In genomic region chr13:73505686-73506467, GRCm38 (mm10) we compare ENCODE assay signal across 8 mouse cellular contexts. TPM values are rescaled to one million over a fixed set of nuclear protein-coding genes. Genes with fewer than 3 reads are reported as not detected.
DNase-seq lines count a peak whose midpoint lies in the region; ATAC-seq and TF ChIP-seq lines count a peak whose summit lies in the region.

No protein-coding gene starts in this region.

- TF ChIP-seq POLR2A in kidney, adult 2 months (IDR thresholded peaks at IDR 0.05; ENCODE audit: low read depth, low read length), result no peak

- no peaks in the 10 kb centered on the region for H3K36me3 ChIP-seq in kidney, adult 2 months (ENCODE audit: control insufficient read depth, insufficient read depth, low read length)
- H3K36me3 ChIP-seq in limb, embryonic 11.5 days (ENCODE audit: control insufficient read depth, insufficient read depth, low read length), result peaks cover 14% of the 10 kb centered on the region
- peaks cover 37% of the 10 kb centered on the region for H3K36me3 ChIP-seq in midbrain, postnatal 0 days (ENCODE audit: insufficient read depth, low read length)

- H3K4me1 ChIP-seq in kidney, adult 2 months (ENCODE audit: control insufficient read depth, insufficient read depth, low read length), result no peaks in the 10 kb centered on the region
- no peaks in the 10 kb centered on the region for H3K4me1 ChIP-seq in limb, embryonic 11.5 days (ENCODE audit: control insufficient read depth, insufficient read depth, low read length)
- no peaks in the 10 kb centered on the region for H3K4me1 ChIP-seq in midbrain, postnatal 0 days (ENCODE audit: insufficient read depth, low read length)

- H3K27me3 ChIP-seq in kidney, adult 2 months (replicated peaks; ENCODE audit: control insufficient read depth, insufficient read depth, low read length), result no peaks in the 10 kb centered on the region
- no peaks in the 10 kb centered on the region for H3K27me3 ChIP-seq in limb, embryonic 11.5 days (ENCODE audit: control insufficient read depth, insufficient read depth, low read length)
- H3K27me3 ChIP-seq in midbrain, postnatal 0 days (ENCODE audit: insufficient read depth, low read length), result no peaks in the 10 kb centered on the region

- TF ChIP-seq CTCF in kidney, adult 2 months (conservative IDR thresholded peaks at IDR 0.05; ENCODE audit: insufficient read depth, insufficient read length, low read depth, low read length), result peak; percentile 88
- peak; percentile 88 for TF ChIP-seq CTCF in midbrain, postnatal 0 days (IDR thresholded peaks at IDR 0.05)

- H3K9me3 ChIP-seq in limb, embryonic 11.5 days (ENCODE audit: control insufficient read depth, low read length), result no peaks in the 10 kb centered on the region
- no peaks in the 10 kb centered on the region for H3K9me3 ChIP-seq in midbrain, postnatal 0 days (ENCODE audit: low read length)

- no peak overlapping the region for H3K27ac ChIP-seq in kidney, adult 2 months (ENCODE audit: insufficient read depth, low read depth, low read length)
- H3K27ac ChIP-seq in limb, embryonic 11.5 days (replicated peaks; ENCODE audit: low read depth, low read length), result no peak overlapping the region
- no peak overlapping the region for H3K27ac ChIP-seq in midbrain, postnatal 0 days (ENCODE audit: low read depth, low read length)

- H3K4me2 ChIP-seq in limb, embryonic 11.5 days (ENCODE audit: low read depth, severe bottlenecking), result no peak overlapping the region
- no peak overlapping the region for H3K4me2 ChIP-seq in midbrain, postnatal 0 days (ENCODE audit: low read depth, low read length, poor library complexity, severe bottlenecking)

- ATAC-seq in limb, embryonic 11.5 days (ENCODE audit: insufficient number of reproducible peaks, low FRiP score, low TSS enrichment, low read depth), result no peak
- 0 out of 2 replicates have a peak, but pooled peaks have one; percentile 50 for ATAC-seq in midbrain, postnatal 0 days (ENCODE audit: low FRiP score)

- 52% methylated on average over 7 of the region's 7 CpGs for WGBS in kidney, adult 2 months
- WGBS in limb, embryonic 11.5 days, result 68% methylated on average over 7 of the region's 7 CpGs
- 66% methylated on average over 7 of the region's 7 CpGs for WGBS in midbrain, postnatal 0 days

- peak; percentile 83 for DNase-seq in 3T3-L1 (ENCODE audit: low read depth, low spot score)
- DNase-seq in adrenal gland, postnatal 10 days, result peak; percentile 88
- peak; percentile 71 for DNase-seq in embryo, embryonic 9.5 days (ENCODE audit: extremely low spot score)
- peak; percentile 67 to 91 for DNase-seq in heart, adult 18-20 months
- DNase-seq in kidney, adult 2 months, result peak; percentile 82
- DNase-seq in limb, embryonic 11.5 days (ENCODE audit: low spot score), result peak; percentile 82
- peak; percentile 79 for DNase-seq in midbrain, postnatal 0 days (ENCODE audit: low spot score)
- peak; percentile 72 to 77 for DNase-seq in spleen, postnatal 36 days (ENCODE audit: low spot score in 2 of 2)

- H3K9ac ChIP-seq in limb, embryonic 11.5 days (ENCODE audit: low read length), result no peak overlapping the region
- H3K9ac ChIP-seq in midbrain, postnatal 0 days (replicated peaks; ENCODE audit: low read length, poor library complexity, severe bottlenecking), result no peak overlapping the region

- H3K4me3 ChIP-seq in kidney, adult 2 months (ENCODE audit: insufficient read depth, low read depth, low read length), result no peak overlapping the region
- no peak overlapping the region for H3K4me3 ChIP-seq in limb, embryonic 11.5 days (ENCODE audit: low read depth, low read length)
- H3K4me3 ChIP-seq in midbrain, postnatal 0 days (ENCODE audit: low read depth, low read length), result no peak overlapping the region

RNA-seq across cellular contexts. Expression of gene Slc6a3, which starts 30.7 kb away (rescaled TPM):
- not detected for total RNA-seq in adrenal gland, postnatal 10 days (2021)
- total RNA-seq in heart, adult 18-20 months (2021), result not detected
- 0.05 and 0.06 TPM in 2 replicates for polyA plus RNA-seq in kidney, adult 2 months (2012; rRNA removed)
- polyA plus RNA-seq in limb, embryonic 11.5 days (2014; fragmentation: Nextera tagmentation; extraction: Ambion mirVana), result 0.11 and 0.17 TPM in 2 replicates
- 24.6 and 25.0 TPM in 2 replicates for total RNA-seq in midbrain, postnatal 0 days (2014; rRNA removed)
- 14.3 and 24.3 TPM in 2 replicates for polyA plus RNA-seq in midbrain, postnatal 0 days (2015; fragmentation: Nextera tagmentation; extraction: Ambion mirVana)

RNA-seq across cellular contexts. Expression of gene Lpcat1, which starts 38.9 kb away (rescaled TPM):
- 10 to 100 TPM; 17.0 to 20.4 TPM for total RNA-seq in adrenal gland, postnatal 10 days (2021)
- 10 to 100 TPM in 1 of 2 experiments, 1 to 10 TPM in 1; 9.0 to 10.8 TPM for total RNA-seq in heart, adult 18-20 months (2021)
- 14.2 and 16.0 TPM in 2 replicates for polyA plus RNA-seq in kidney, adult 2 months (2012; rRNA removed)
- 47.6 and 47.7 TPM in 2 replicates for polyA plus RNA-seq in limb, embryonic 11.5 days (2014; fragmentation: Nextera tagmentation; extraction: Ambion mirVana)
- 168 and 225 TPM in 2 replicates for total RNA-seq in midbrain, postnatal 0 days (2014; rRNA removed)
- polyA plus RNA-seq in midbrain, postnatal 0 days (2015; fragmentation: Nextera tagmentation; extraction: Ambion mirVana), result 83.4 and 86.2 TPM in 2 replicates

Comparison
In these comparisons a context has a peak if more than half of its experiments do, and no peak if none do; other contexts are left out.
1. RNA of gene Slc6a3, which starts 30.7 kb away (total RNA-seq): 24.6 to 25.0 TPM in midbrain, postnatal 0 days; not detected in adrenal gland, postnatal 10 days and not detected in heart, adult 18-20 months; every median in the first group is over 10 times any median in the second.
2. Peak in every context shown above with its lines, with median percentiles within 50 percentile points of each other: DNase-seq.